Mouse (Mus musculus) embryo, embryonic 9.5 days (tissue): ENCODE measurements at regions not wholly inside any gene's neighbourhood (a gene's known extent, or its start where the extent isn't known, plus 50 kb on each side); places are given as distances from the start of the nearest gene placed in this dataset.
A peak's percentile ranks its signal among the peaks of the same experiment; 100 is the strongest.

Experiments used
- DNase-seq: peaks from one replicate; pipeline ENCODE4 v3.0.0-alpha.2; 2017; ENCODE audit errors: extremely low spot score

GRCm38 (mm10) chr7:136047364-136047945 lies 331.3 kb upstream of the Mki67 start:
- DNase-seq: no peak

GRCm38 (mm10) chr7:136048925-136049586 lies 332.9 kb upstream of the Mki67 start:
- DNase-seq: no peak

- DNase-seq: no peak
Measured at GRCm38 (mm10) chr7:136049587-136049930, 333.4 kb upstream of the Mki67 start.

DNA sequence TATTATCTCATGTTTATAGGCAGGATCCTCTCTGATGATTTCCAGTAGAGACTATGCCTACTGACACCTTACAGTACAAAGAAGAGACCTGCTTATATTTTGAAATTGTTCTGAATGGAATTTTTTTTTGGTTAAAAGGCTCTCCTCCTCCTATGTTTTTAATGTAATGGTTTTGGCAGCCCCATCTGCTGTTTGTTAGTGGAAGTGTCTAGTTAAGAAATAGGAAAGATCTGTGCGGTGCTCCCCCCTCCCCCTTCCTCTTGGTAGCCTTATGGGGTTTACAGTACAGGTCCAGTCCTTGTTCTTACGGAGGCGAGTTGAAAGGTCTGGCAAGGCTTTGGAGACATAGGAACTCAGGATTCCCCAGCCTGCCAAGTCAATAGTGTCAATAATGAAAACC lies 334.0 kb upstream of the Mki67 start:
- DNase-seq: no peak

GRCm38 (mm10) chr7:136056876-136057484 lies 340.8 kb upstream of the Mki67 start:
- DNase-seq: no peak

- DNase-seq: no peak
Measured at GRCm38 (mm10) chr7:136058319-136058718, 342.2 kb upstream of the Mki67 start.

DNA sequence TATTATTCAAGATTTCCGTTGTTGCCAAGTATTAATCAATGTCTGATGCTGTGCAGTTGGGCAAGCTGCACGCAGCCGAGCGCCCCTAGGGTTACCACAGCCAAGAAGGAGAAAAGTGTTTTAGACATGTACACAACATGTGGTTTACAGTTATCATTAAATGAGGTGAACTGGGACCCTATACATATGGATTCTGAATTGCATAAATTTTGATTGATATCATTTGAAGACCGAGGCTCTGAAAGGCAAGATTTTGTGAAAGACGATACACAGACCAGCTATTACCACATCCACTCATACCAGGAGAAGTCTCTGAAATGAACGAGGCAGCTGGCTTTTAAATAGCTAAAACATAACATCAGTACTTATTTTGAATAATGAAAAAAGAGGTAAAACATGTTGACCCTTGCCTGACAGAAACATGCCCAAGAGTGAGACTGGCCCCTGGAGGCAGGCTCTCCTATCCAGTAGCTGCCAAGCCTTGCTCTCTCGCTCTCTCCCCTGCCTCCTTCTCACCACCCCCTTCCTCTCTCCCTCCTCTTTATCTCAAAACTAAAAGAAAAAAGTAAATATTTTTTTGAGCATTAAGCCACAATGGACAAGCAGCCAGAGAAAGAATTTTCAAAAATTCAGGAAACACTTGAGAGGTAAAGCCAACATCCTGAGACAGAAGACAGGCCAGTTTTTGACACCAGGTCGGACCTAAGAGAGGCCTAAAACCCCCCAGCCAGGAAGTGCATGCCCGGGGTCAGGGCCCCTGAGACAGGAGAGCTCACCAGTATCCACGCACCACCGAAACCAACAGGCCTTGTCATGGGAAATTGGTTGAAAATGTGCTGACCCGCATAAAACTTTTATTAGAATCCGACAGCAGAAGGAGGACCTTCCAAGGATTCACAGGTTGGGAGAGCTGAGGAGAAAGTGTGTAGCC lies 342.9 kb upstream of the Mki67 start:
- no peak for DNase-seq

DNA sequence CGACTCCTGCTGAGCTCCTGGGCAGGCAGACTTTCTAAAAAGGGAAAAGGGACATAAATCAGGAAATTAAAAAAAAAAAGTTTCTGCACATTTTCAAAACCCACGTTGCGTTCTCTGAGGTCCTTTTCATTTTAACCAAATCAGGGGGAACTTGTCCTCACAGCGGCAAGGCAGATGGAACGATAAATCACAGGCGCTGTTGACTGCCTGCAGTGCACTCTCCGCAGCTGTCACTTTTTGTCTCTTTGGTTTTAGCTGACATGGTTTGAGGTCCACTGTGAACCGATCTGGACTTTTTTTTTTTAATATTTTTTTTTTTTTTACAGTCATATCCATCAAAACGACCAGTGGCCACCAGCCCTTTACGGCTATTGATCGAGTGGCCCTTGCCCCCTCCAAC lies 343.7 kb upstream of the Mki67 start:
- no peak for DNase-seq

DNA sequence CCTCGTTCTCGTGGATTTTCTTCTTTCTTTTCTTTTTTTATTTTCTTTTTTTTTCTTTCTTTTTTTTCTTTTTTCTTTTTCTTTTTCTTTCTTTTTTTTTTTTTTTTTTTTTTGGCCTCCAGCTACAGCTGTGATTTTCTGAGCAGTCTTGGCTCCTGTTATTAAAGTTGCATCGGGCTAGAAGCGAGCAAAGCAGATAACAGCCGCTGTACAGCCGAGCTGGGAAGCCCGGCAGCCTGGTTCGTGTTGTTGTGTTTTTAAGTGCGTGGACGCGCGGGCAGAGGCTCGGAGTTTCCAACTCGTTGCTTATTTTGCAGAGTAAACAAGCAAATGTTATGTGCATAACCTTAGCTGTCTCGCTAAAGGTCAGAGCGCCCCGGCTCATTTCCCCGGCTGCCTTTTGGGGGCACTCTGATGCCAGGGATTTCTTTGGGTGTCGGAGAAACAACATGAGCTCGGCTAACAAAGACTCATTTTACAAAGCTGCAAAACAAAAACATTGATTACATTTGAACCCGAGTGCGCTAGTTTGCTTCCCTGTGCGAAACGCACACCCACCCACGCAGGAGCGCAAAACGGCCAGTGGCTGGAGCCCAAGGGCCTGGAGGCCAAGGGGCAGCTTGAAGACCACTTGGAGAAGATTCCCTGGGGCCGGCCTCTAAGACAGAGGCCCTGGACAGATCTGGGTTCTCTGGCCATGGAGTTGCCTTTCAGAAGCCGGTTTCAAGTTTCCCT lies 344.3 kb upstream of the Mki67 start:
- DNase-seq: peak; percentile 80

DNA sequence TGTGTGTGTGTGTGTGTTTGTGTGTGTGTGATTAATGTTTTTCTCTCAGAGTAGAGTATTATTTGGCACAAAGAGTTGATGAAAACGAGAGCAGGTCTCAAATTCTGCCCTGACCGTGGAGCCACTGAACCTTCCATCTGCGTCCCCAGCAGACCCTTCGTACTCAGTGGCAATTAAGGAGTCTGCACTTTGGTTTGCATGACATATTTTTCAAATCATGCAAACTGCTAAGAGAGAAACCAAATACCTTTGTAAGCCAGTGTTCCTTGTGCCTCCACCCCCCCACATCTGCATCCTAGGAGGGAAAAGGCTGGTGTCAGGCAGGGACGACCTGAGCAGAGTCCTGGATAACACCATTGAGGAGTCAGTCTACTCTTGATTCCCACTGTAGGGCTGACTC lies 346.5 kb upstream of the Mki67 start:
- DNase-seq: no peak

- no peak for DNase-seq
Measured at GRCm38 (mm10) chr7:136065038-136065678, 349.0 kb upstream of the Mki67 start.

DNA sequence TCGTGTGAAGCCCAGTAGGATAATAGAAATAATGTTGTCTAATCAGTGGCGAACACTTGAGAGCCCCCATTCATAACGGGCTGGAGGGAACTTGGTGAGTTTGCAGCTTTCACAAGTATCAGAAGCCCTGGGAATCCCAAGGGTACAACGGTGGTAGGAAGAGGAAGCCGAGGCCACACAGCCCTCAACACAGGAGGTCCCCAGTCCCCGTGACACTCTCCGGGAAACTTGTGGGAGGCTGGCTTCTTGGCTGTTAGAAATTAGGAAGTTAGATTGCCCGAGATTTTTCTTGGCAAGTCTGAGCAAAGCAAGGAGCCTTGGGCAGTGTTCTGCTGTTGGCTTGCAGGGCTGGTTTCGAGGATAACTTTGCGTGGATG lies 349.5 kb upstream of the Mki67 start:
- DNase-seq: no peak

DNA sequence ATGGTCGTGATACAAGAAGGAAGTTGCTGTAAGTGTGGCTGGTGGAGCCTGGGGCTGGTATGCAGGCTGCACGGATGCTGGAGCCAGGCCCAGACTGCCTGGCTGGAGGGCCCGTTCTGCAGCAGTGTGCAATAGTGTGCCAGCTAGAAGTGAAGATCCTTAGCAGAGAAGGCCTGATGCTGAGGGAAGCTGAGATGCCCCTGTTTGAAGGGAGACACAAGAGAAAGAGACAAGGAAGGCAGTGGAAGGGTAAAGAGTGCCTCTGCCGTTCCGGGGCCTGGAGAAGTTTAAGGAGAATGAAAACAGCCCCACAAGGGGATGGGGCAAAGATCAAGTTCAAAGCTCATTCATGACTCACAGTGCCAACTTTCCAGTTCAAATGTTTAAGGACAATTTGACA lies 354.7 kb upstream of the Mki67 start:
- DNase-seq: no peak

- DNase-seq: no peak
Measured at GRCm38 (mm10) chr7:136071331-136071730, 355.2 kb upstream of the Mki67 start.

DNA sequence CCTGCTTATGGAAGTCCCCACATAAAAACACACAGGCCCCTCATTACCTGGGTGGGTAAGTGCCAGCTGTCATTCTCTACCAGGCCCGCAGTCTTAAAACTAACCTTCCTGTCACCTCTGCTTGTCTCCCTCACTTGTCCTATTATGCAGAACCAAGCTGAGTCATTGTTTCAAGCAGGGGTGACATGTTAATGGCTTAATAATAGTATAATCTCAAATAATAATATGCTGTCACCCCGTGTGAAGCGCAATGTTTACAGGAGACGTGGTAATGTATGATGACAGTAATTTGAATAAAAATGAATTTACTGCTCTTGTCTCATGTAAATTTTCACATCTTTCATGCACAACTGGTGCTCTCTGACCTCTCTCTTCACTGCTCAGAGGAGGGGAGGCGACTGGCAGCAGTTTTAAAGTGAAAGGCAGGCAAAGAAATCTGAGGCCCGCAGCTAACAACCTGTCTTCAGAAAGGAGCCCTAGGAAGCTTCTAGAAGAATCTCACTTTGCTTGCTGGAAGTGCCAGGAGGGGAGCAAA lies 357.2 kb upstream of the Mki67 start:
- DNase-seq: no peak

GRCm38 (mm10) chr7:136074043-136074442 lies 357.9 kb upstream of the Mki67 start:
- no peak for DNase-seq

DNA sequence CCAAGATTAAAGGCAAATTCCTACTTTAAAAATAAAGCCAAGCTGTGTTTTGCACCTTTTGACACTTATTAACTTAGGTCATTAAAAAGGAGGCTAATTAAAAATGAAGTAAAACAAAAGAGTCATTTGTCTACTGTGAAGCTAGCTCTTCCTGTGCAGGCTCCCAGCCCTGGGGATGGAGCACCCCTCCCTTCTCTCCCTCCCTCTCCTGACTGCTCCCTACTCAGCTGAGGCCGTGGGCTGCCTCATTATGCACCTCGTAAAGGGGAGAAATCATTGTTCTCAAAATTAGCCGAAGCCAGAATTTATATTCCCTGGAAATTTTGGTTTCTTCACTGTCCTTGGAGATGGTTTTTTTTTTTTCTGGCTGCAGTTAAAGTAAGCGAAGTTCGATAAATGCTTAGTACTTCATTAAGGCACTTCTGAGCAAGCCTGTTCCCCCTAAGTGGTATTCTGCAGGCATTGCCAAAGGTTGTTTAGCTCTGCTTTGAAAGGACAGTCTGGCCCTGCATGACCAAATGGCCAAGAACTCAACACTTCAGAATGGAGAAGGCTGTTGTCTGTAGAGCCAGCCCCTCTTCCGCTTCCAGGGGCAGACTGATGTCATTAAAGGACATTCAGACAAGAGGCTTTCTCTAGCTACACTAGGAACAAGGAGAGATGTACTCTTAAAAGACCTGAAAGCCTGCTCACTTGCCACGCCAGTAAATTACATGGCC lies 365.5 kb upstream of the Mki67 start:
- no peak for DNase-seq

GRCm38 (mm10) chr7:136082253-136082867 lies 366.2 kb upstream of the Mki67 start:
- no peak for DNase-seq

GRCm38 (mm10) chr7:136083005-136083404 lies 366.8 kb upstream of the Mki67 start:
- DNase-seq: no peak
